Mouse (Mus musculus) neural tube, embryonic 15.5 days (tissue): ENCODE measurements around the gene Smco3. TPM values are rescaled to one million over a fixed set of nuclear protein-coding genes. Genes with fewer than 3 reads are reported as not detected.
"Not testable (repeated sequence)": the region's sequence is repeated elsewhere in the genome, so short reads cannot be mapped to it uniquely, and the experiment has no call there.

Experiments used
- ATAC-seq: fragments of 200-750 bp; cut with Nextera tagmentation; 2 replicates; pipeline ENCODE4 v1.8.0; 2017; ENCODE audit warnings: mild to moderate bottlenecking, moderate TSS enrichment, moderate library complexity; ENCODE audit not compliant: low FRiP score
- H3K27ac ChIP-seq: fragments of 300-500 bp; sonication (generic); replicated peaks from 2 replicates; pipeline ENCODE4 v1.5.1; 2015; ENCODE audit warnings: mild to moderate bottlenecking, inconsistent platforms
- H3K27me3 ChIP-seq: fragments of 300-500 bp; sonication (generic); replicated peaks from 2 replicates; pipeline ENCODE4 v1.6.1; 2015; ENCODE audit warnings: inconsistent platforms
- H3K36me3 ChIP-seq: fragments of 300-500 bp; sonication (generic); 2 replicates; pipeline ENCODE4 v1.6.1; 2015; ENCODE audit warnings: inconsistent platforms
- H3K4me1 ChIP-seq: fragments of 300-500 bp; sonication (generic); 2 replicates; pipeline ENCODE4 v1.6.1; 2015; ENCODE audit warnings: inconsistent platforms
- H3K4me2 ChIP-seq: fragments of 300-500 bp; sonication (generic); 2 replicates; pipeline ENCODE4 v1.6.1; 2015; ENCODE audit warnings: inconsistent platforms, mild to moderate bottlenecking, moderate library complexity
- H3K4me3 ChIP-seq: fragments of 300-500 bp; sonication (generic); replicated peaks from 2 replicates; pipeline ENCODE4 v1.5.1; 2015; ENCODE audit warnings: mild to moderate bottlenecking, inconsistent platforms
- H3K9ac ChIP-seq: fragments of 300-500 bp; sonication (generic); replicated peaks from 2 replicates; pipeline ENCODE4 v1.6.1; 2015; ENCODE audit warnings: mild to moderate bottlenecking, inconsistent platforms
- H3K9me3 ChIP-seq: fragments of 300-500 bp; sonication (generic); replicated peaks from 2 replicates; pipeline ENCODE4 v1.6.1; 2016; ENCODE audit warnings: inconsistent platforms
- WGBS: fragments of 180-500 bp; shearing (Covaris S2); methylation state at CpG from one replicate; pipeline ENCODE4 v1.1.7; 2015; ENCODE audit warnings: mixed read lengths; 5-methylcytosine and 5-hydroxymethylcytosine counted together
- polyA plus RNA-seq: library from polyadenylated mRNA; unstranded; fragments of >200 nt; fragmentation: Nextera tagmentation; extraction: Ambion mirVana; gene quantifications from 2 replicates; pipeline ENCODE4 v1.2.1, GENCODE M21; 2015

Smco3 gene
- polyA plus RNA-seq, 1 experiment from 2014 or later, result 2.5 TPM

DNA sequence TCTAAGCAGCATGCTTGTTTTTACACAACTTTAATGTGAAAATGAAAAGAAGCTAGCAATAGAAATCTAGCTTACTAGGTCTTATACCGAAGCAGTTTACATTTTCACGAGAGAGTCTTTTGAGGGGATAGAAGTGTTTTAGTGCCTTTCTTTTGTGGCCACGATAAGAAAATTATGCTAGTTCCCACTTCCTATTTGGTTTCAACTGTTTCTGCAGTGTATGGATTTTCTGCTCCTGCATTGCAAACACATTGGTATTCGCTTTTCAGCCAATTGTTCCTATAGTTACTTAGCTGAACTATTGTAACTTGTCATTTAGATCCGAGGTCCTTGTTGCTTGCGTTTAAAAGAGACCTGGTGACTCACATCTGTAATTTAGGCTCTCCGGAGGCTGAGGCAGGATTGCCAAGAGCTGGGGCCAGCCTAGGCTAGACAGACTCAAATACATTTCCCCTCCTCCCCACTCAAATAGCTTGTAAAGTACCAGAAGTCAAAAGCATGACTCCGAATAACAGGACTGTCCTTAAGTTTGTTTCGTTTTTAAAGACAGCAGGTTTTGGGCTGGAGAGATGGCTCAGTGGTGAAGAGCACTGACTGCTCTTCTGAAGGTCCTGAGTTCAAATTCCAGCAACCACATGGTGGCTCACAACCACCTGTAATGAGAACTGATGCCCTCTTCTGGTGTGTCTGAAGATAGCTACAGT is 30.4 kb downstream of the Smco3 start:
- Histone ChIP-seq H3K27ac (peak overlapping the region; percentile 99), H3K4me3 (peak overlapping the region; percentile 55), H3K36me3 (no peaks in the 10 kb centered on the region), H3K9me3 (no peaks in the 10 kb centered on the region), H3K9ac (peak overlapping the region; percentile 74), H3K27me3 (no peaks in the 10 kb centered on the region), H3K4me2 (peak overlapping the region; percentile 73), H3K4me1 (peaks cover 34% of the 10 kb centered on the region)
- no peak for ATAC-seq
- 30% methylated on average over 9 of the region's 9 CpGs for WGBS

DNA sequence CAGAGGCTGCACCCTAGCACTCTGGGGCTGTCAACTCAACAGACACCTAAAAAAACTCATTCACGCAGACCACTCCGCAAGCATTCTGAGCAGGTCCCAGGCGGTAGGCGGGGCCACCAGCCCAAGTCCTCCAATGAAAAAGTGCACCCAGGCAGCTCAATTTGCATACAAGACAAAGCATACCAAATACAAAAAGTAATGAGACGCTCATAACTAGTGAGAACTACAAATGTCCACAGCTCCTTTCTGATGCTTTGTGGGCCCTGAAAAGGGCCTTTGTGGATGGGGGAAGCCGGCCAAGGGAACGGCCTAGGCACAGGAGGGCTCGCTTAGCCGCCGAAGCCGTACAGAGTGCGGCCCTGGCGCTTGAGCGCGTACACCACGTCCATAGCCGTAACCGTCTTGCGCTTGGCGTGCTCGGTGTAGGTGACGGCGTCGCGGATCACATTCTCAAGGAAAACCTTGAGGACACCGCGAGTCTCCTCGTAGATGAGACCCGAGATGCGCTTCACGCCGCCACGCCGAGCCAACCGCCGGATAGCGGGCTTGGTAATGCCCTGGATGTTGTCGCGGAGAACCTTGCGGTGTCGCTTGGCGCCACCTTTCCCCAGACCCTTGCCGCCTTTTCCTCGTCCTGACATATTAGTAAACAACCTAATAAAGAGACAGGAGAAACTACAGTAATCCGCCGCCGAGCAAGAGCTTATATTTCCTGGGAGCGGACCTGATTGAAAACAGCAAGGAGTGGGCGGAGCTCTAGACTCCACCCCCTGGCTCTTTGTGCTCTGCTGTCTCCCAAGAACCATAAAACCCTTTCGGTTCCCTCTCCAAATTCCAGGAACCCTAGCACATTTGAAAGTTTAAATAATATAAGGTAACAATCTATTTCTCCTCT is 31.3 kb downstream of the Smco3 start, which contains the start of gene Hist4h4:
Gene Hist4h4, minus strand, starts transcription at position 677 of the 895 bp plus-strand sequence.
- H3K4me1 ChIP-seq, result peaks cover 26% of the 10 kb centered on the region
- H3K4me3 ChIP-seq, result peak within 1 kb of the TSS; percentile 55
- H3K27ac ChIP-seq, result peak within 1 kb of the TSS; percentile 99
- peak within 1 kb of the TSS; percentile 74 for H3K9ac ChIP-seq
- H3K9me3 ChIP-seq, result no peaks in the 10 kb centered on the region
- WGBS, result under 1% methylated on average over 50 of the region's 50 CpGs
- H3K36me3 ChIP-seq, result no peaks in the 10 kb centered on the region
- no peaks in the 10 kb centered on the region for H3K27me3 ChIP-seq
- peak within 1 kb of the TSS; percentile 73 for H3K4me2 ChIP-seq
- ATAC-seq, result peak; percentile 84

GRCm38 (mm10) chr6:136803093-136803738 is 32.0 kb downstream of the Smco3 start:
- Histone ChIP-seq H3K4me2 (peak overlapping the region; percentile 73), H3K4me1 (peaks cover 21% of the 10 kb centered on the region), H3K9ac (peak overlapping the region; percentile 74; the same call in 1 of the 2 replicates), H3K27ac (peak overlapping the region; percentile 99), H3K9me3 (no peaks in the 10 kb centered on the region), H3K27me3 (no peaks in the 10 kb centered on the region), H3K36me3 (no peaks in the 10 kb centered on the region), H3K4me3 (peak overlapping the region; percentile 55)
- 25% methylated on average over 12 of the region's 12 CpGs for WGBS
- no peak for ATAC-seq

- peaks cover 14% of the 10 kb centered on the region for H3K4me1 ChIP-seq
- H3K27me3 ChIP-seq, result no peaks in the 10 kb centered on the region
- no peaks in the 10 kb centered on the region for H3K9me3 ChIP-seq
- no peaks in the 10 kb centered on the region for H3K36me3 ChIP-seq
- H3K4me3 ChIP-seq, result no peak overlapping the region
- no peak overlapping the region for H3K27ac ChIP-seq
- H3K9ac ChIP-seq, result no peak overlapping the region
- ATAC-seq, result no peak
- 87% methylated on average over 6 of the region's 6 CpGs for WGBS
- H3K4me2 ChIP-seq, result no peak overlapping the region
These were observed 34.0 kb downstream of the Smco3 start for GRCm38 (mm10) chr6:136801274-136801673.

DNA sequence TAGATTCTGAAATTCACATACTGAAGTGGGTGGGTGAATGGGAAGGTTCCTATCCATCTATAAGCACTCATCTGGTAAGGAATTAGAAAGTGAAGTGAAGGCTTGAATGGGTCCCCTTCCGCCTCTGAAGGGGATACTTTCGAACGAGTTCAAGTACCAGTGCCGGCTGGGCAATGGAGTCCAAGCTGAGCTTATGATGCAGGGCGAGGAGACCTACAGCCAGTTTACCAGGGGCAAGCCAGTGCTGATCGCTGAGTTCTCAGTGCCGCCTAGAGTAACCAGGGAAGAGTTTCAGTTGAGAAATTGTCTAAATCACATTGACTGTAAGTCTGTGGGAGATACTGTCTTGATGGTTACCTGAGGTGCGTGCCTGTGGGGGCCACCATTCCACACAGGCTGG is 34.5 kb downstream of the Smco3 start:
- H3K9ac ChIP-seq, result no peak overlapping the region
- ATAC-seq, result no peak
- H3K27me3 ChIP-seq, result no peaks in the 10 kb centered on the region
- no peaks in the 10 kb centered on the region for H3K9me3 ChIP-seq
- H3K4me3 ChIP-seq, result no peak overlapping the region
- no peaks in the 10 kb centered on the region for H3K36me3 ChIP-seq
- H3K4me2 ChIP-seq, result no peak overlapping the region
- no peak overlapping the region for H3K27ac ChIP-seq
- H3K4me1 ChIP-seq, result peaks cover 17% of the 10 kb centered on the region
- WGBS, result 91% methylated on average over 8 of the region's 8 CpGs

- not testable (repeated sequence) for H3K4me3 ChIP-seq, H3K27me3 ChIP-seq, H3K9me3 ChIP-seq, ATAC-seq, H3K27ac ChIP-seq, H3K4me2 ChIP-seq, H3K36me3 ChIP-seq, H3K9ac ChIP-seq
- 88% methylated on average over 3 of the region's 3 CpGs for WGBS
- peaks cover 20% of the 10 kb centered on the region for H3K4me1 ChIP-seq
These were observed 37.2 kb downstream of the Smco3 start for GRCm38 (mm10) chr6:136797874-136798693.

GRCm38 (mm10) chr6:136795850-136796249 is 39.4 kb downstream of the Smco3 start:
- 39% methylated on average over 6 of the region's 6 CpGs for WGBS
- ATAC-seq, result no peak
- no peaks in the 10 kb centered on the region for H3K9me3 ChIP-seq

GRCm38 (mm10) chr6:136795110-136795509 is 40.1 kb downstream of the Smco3 start:
- 78% methylated on average over 1 of the region's 1 CpGs for WGBS

More at GRCm38 (mm10) chr6:136795850-136796249, 39.4 kb downstream of the Smco3 start:
- Histone ChIP-seq H3K4me2 (no peak overlapping the region), H3K4me1 (peaks cover 19% of the 10 kb centered on the region; the same call in 1 of the 2 replicates), H3K27ac (no peak overlapping the region), H3K27me3 (no peaks in the 10 kb centered on the region), H3K9ac (no peak overlapping the region), H3K4me3 (no peak overlapping the region), H3K36me3 (no peaks in the 10 kb centered on the region)

DNA sequence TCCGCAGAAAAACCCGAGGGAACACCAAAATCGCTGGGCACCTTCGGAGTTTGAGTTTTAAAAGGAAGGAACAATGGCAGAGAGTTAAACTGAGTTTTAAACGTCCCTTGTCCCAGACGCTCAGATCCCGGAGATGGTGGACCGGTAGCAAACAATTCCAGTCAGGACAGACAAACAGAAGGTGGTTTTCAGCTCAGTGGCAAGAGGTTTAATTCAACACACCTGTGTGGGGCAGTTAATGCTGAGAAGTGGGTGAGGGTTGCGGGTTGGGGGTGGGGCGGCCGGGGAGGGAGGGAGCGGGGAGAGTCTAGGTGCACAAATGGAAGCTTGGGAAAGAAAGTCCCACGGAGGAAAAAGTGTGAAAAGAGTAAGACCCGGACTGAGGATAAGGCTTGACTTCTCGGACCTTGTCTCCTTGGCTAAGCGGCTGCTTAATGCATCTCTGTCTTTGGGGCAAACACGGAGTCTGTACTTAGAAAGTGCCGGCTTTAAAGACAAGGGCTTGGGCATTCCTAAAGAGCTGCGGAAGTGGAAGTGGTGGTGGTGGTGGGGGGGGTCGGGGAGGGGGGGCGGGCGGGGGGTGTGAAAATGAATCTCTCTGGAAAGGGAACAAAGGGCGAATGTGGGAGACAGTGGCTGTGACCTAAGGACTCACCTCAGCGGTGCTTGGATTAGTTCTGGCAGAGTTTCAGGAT is 41.3 kb downstream of the Smco3 start:
- Histone ChIP-seq H3K9ac (0 out of 2 replicates have a peak overlapping the region, but pooled peaks have one; percentile 14), H3K27me3 (no peaks in the 10 kb centered on the region), H3K9me3 (no peaks in the 10 kb centered on the region), H3K27ac (no peak overlapping the region), H3K36me3 (no peaks in the 10 kb centered on the region), H3K4me2 (peak overlapping the region; percentile 63), H3K4me3 (peak overlapping the region; percentile 30), H3K4me1 (peaks cover 19% of the 10 kb centered on the region; the same call in 1 of the 2 replicates)
- under 1% methylated on average over 22 of the region's 24 CpGs for WGBS
- ATAC-seq, result no peak

More at GRCm38 (mm10) chr6:136795110-136795509, 40.1 kb downstream of the Smco3 start:
- ATAC-seq, result no peak
- no peaks in the 10 kb centered on the region for H3K36me3 ChIP-seq
- no peak overlapping the region for H3K27ac ChIP-seq
- no peaks in the 10 kb centered on the region for H3K27me3 ChIP-seq
- H3K4me3 ChIP-seq, result no peak overlapping the region
- H3K9ac ChIP-seq, result no peak overlapping the region
- no peak overlapping the region for H3K4me2 ChIP-seq
- H3K9me3 ChIP-seq, result no peaks in the 10 kb centered on the region
- peaks cover 19% of the 10 kb centered on the region; the same call in 1 of the 2 replicates for H3K4me1 ChIP-seq
